Mouse (Mus musculus) myocyte (in vitro differentiated cells): ENCODE results near the gene Cenps. TPM values are rescaled to one million over a fixed set of nuclear protein-coding genes. Genes with fewer than 3 reads are reported as not detected.

Experiments
- H3K27me3 ChIP-seq: one replicate; pipeline ENCODE4 v1.6.1; 2011; ENCODE audit not compliant: control insufficient read depth, insufficient read depth, insufficient read length
- H3K36me3 ChIP-seq: one replicate; pipeline ENCODE4 v1.6.1; 2011; ENCODE audit not compliant: control insufficient read depth, insufficient read depth
- H3K4me2 ChIP-seq: one replicate; pipeline ENCODE4 v1.6.1; 2011; ENCODE audit warnings: low read depth, control low read depth
- H3K4me3 ChIP-seq: one replicate; pipeline ENCODE4 v1.5.1; 2011; ENCODE audit warnings: mild to moderate bottlenecking, control low read depth, moderate library complexity
- H3K79me2 ChIP-seq: one replicate; pipeline ENCODE4 v1.6.1; 2011; ENCODE audit not compliant: control insufficient read depth, insufficient read depth
- H3ac ChIP-seq: one replicate; pipeline ENCODE4 v1.6.1; 2011; ENCODE audit not compliant: control insufficient read depth, insufficient read length
- CEBPB ChIP-seq: IDR thresholded peaks from 2 replicates; pipeline ENCODE4 v1.6.1; 2011; ENCODE audit warnings: mild to moderate bottlenecking, moderate library complexity; ENCODE audit not compliant: poor library complexity, insufficient read depth, severe bottlenecking
- E2F4 ChIP-seq: IDR thresholded peaks from one replicate; pipeline ENCODE4 v1.6.1; 2011; ENCODE audit warnings: mild to moderate bottlenecking, control low read depth, moderate library complexity; ENCODE audit not compliant: insufficient read depth
- MAX ChIP-seq: IDR thresholded peaks from one replicate; pipeline ENCODE4 v1.6.1; 2011; ENCODE audit warnings: low read depth, mild to moderate bottlenecking, control low read depth
- MYOD1 ChIP-seq, 3 experiments: IDR thresholded peaks; one replicate each; pipeline ENCODE4 v1.6.1; 2011; ENCODE audit warnings: control low read depth in 2 of 3, low read depth in 2 of 3, mild to moderate bottlenecking in 2 of 3, moderate library complexity in 1 of 3; ENCODE audit not compliant: insufficient read length in 2 of 3, control insufficient read depth in 1 of 3
- MYOG ChIP-seq, 3 experiments: IDR thresholded peaks; one replicate each; pipeline ENCODE4 v1.6.1; 2011; ENCODE audit warnings: control low read depth in 2 of 3, low read depth in 2 of 3, mild to moderate bottlenecking in 2 of 3; ENCODE audit not compliant: insufficient read length in 2 of 3, control insufficient read depth in 1 of 3, insufficient read depth in 1 of 3
- POLR2A ChIP-seq: IDR thresholded peaks from one replicate; pipeline ENCODE4 v1.6.1; 2011; ENCODE audit warnings: low read depth, mild to moderate bottlenecking, control low read depth, moderate library complexity; ENCODE audit not compliant: insufficient read length
- POLR2AphosphoS2 ChIP-seq: IDR thresholded peaks from one replicate; pipeline ENCODE4 v1.6.1; 2011; ENCODE audit warnings: low read depth, control low read depth; ENCODE audit not compliant: insufficient read length
- REST ChIP-seq: IDR thresholded peaks from one replicate; pipeline ENCODE4 v1.6.1; 2011; ENCODE audit warnings: mild to moderate bottlenecking, control low read depth, moderate library complexity; ENCODE audit not compliant: insufficient read depth, insufficient read length
- SRF ChIP-seq: IDR thresholded peaks from one replicate; pipeline ENCODE4 v1.6.1; 2011; ENCODE audit warnings: low read depth; ENCODE audit not compliant: control insufficient read depth, insufficient read length
- TCF12 ChIP-seq: IDR thresholded peaks from one replicate; pipeline ENCODE4 v1.6.1; 2011; ENCODE audit warnings: mild to moderate bottlenecking, control low read depth; ENCODE audit not compliant: poor library complexity, insufficient read depth, severe bottlenecking
- TCF3 ChIP-seq: IDR thresholded peaks from one replicate; pipeline ENCODE4 v1.6.1; 2011; ENCODE audit warnings: low read depth, control low read depth; ENCODE audit not compliant: insufficient read length
- USF1 ChIP-seq: IDR thresholded peaks from one replicate; pipeline ENCODE4 v1.6.1; 2011; ENCODE audit warnings: low read depth, mild to moderate bottlenecking, control low read depth, moderate library complexity
- polyA plus RNA-seq: library from polyadenylated mRNA; unstranded; fragments of >200 nt; fragmentation: generic; extraction: Trizol; gene quantifications from one replicate; pipeline ENCODE4 v1.2.1, GENCODE M21; 2012; ENCODE audit warnings: missing spikeins

Cenps gene
- polyA plus RNA-seq, 1 experiment, result 7.3 TPM

GRCm38 (mm10) chr4:149161166-149161565 is 23.7 kb upstream of the Cenps start:
- Histone ChIP-seq H3ac (no peak overlapping the region), H3K79me2 (peaks cover 35% of the 10 kb centered on the region), H3K27me3 (no peaks in the 10 kb centered on the region), H3K4me2 (no peak overlapping the region), H3K4me3 (no peak overlapping the region), H3K36me3 (peaks cover 26% of the 10 kb centered on the region)
- TF ChIP-seq CEBPB (no peak), MAX (no peak), REST (no peak), MYOG (IDR thresholded peaks at IDR 0.05; ENCODE audit: control insufficient read depth in 1 of 3, insufficient read depth in 1 of 3, insufficient read length in 2 of 3, low read depth in 2 of 3) (no peak), POLR2A (no peak), MYOD1 (IDR thresholded peaks at IDR 0.05; ENCODE audit: control insufficient read depth in 1 of 3, insufficient read length in 2 of 3, low read depth in 2 of 3) (no peak), TCF3 (no peak), USF1 (no peak), TCF12 (no peak)

GRCm38 (mm10) chr4:149159891-149160290 is 22.5 kb upstream of the Cenps start:
- H3K4me3 ChIP-seq, result no peak overlapping the region
- H3K4me2 ChIP-seq, result no peak overlapping the region
- peaks cover 38% of the 10 kb centered on the region for H3K36me3 ChIP-seq
- TF ChIP-seq SRF (no peak), MYOD1 (IDR thresholded peaks at IDR 0.05; ENCODE audit: control insufficient read depth in 1 of 3, insufficient read length in 2 of 3, low read depth in 2 of 3) (no peak), MAX (no peak), REST (no peak), TCF3 (no peak), USF1 (no peak), CEBPB (no peak), TCF12 (no peak), POLR2AphosphoS2 (no peak), MYOG (IDR thresholded peaks at IDR 0.05; ENCODE audit: control insufficient read depth in 1 of 3, insufficient read depth in 1 of 3, insufficient read length in 2 of 3, low read depth in 2 of 3) (no peak), POLR2A (no peak), E2F4 (no peak)
- H3K27me3 ChIP-seq, result no peaks in the 10 kb centered on the region
- peaks cover 23% of the 10 kb centered on the region for H3K79me2 ChIP-seq
- H3ac ChIP-seq, result no peak overlapping the region

- no peak overlapping the region for H3K4me3 ChIP-seq
- H3K4me2 ChIP-seq, result no peak overlapping the region
- H3K79me2 ChIP-seq, result peaks cover 16% of the 10 kb centered on the region
- no peak overlapping the region for H3ac ChIP-seq
- no peak for TF ChIP-seq POLR2AphosphoS2
- TF ChIP-seq TCF12, result no peak
- no peak for TF ChIP-seq MYOG (IDR thresholded peaks at IDR 0.05; ENCODE audit: control insufficient read depth in 1 of 3, insufficient read depth in 1 of 3, insufficient read length in 2 of 3, low read depth in 2 of 3)
- TF ChIP-seq CEBPB, result no peak
- no peak for TF ChIP-seq USF1
- no peak for TF ChIP-seq MYOD1 (IDR thresholded peaks at IDR 0.05; ENCODE audit: control insufficient read depth in 1 of 3, insufficient read length in 2 of 3, low read depth in 2 of 3)
- no peak for TF ChIP-seq SRF
- TF ChIP-seq E2F4, result no peak
- TF ChIP-seq TCF3, result no peak
- TF ChIP-seq POLR2A, result no peak
- no peak for TF ChIP-seq MAX
- no peaks in the 10 kb centered on the region for H3K27me3 ChIP-seq
- H3K36me3 ChIP-seq, result peaks cover 45% of the 10 kb centered on the region
Measured at GRCm38 (mm10) chr4:149159203-149159602, 21.8 kb upstream of the Cenps start.

DNA sequence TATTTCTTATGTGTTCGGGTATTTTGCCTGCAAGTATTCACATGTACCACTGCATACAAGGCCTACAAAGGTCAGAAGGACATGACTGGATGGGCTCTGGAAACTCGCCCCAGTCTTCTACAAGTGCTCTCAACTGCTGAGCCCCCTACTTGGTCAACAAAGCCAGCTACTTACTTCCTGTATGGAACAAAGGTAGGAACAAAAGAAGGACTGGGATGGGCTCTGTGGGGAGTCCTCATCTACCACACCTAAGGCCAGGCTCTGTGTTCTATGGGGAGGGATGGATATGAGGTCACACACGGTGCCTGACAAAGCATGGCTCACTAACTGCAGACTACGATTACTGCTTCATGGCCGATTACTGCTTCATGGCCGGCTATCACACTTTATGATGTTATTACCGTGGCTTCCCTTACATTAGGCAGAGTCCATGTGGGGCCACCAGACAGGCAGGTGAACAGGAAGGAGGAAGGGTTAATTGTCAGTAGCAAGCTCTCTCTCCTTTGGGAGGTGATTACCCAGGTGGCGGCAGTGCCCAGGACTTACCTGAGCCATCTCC is 20.1 kb upstream of the Cenps start:
- H3K36me3 ChIP-seq, result peaks cover 60% of the 10 kb centered on the region
- no peak for TF ChIP-seq REST
- H3ac ChIP-seq, result no peak overlapping the region
- no peak overlapping the region for H3K4me2 ChIP-seq
- H3K79me2 ChIP-seq, result no peaks in the 10 kb centered on the region
- no peak overlapping the region for H3K4me3 ChIP-seq
- H3K27me3 ChIP-seq, result no peaks in the 10 kb centered on the region

DNA sequence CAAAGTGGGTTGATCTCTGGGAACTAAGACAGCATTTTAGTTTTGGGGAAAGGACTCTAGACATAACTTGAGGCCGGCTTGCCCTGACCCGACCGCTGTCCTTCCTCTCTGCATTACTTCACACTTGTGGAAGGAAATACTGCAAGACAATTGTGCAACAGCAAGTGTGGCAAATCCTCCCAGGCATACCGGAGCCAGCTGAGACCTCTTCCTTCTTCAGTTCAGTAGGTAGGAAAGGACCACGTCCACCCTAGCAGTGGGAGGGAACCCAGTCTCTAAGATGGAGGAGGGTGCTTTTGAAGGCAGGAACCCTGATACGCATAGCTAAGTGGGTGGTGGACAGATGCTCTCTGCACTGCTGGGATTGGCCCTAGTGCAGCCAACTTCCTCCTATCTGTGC is 18.3 kb upstream of the Cenps start:
- no peak for TF ChIP-seq SRF
- no peak for TF ChIP-seq REST
- no peak for TF ChIP-seq MYOG (IDR thresholded peaks at IDR 0.05; ENCODE audit: control insufficient read depth in 1 of 3, insufficient read depth in 1 of 3, insufficient read length in 2 of 3, low read depth in 2 of 3)
- no peak for TF ChIP-seq CEBPB
- TF ChIP-seq TCF12, result no peak
- TF ChIP-seq E2F4, result no peak
- TF ChIP-seq MAX, result no peak
- no peak for TF ChIP-seq MYOD1 (IDR thresholded peaks at IDR 0.05; ENCODE audit: control insufficient read depth in 1 of 3, insufficient read length in 2 of 3, low read depth in 2 of 3)
- TF ChIP-seq POLR2AphosphoS2, result no peak
- TF ChIP-seq POLR2A, result no peak
- TF ChIP-seq USF1, result no peak
- no peak for TF ChIP-seq TCF3
- no peak overlapping the region for H3K4me2 ChIP-seq
- no peak overlapping the region for H3K4me3 ChIP-seq
- no peaks in the 10 kb centered on the region for H3K79me2 ChIP-seq
- H3K36me3 ChIP-seq, result peaks cover 58% of the 10 kb centered on the region
- no peak overlapping the region for H3ac ChIP-seq
- H3K27me3 ChIP-seq, result no peaks in the 10 kb centered on the region
